26 mouse cellular contexts compared by ENCODE assay signal in the genomic region with DNA sequence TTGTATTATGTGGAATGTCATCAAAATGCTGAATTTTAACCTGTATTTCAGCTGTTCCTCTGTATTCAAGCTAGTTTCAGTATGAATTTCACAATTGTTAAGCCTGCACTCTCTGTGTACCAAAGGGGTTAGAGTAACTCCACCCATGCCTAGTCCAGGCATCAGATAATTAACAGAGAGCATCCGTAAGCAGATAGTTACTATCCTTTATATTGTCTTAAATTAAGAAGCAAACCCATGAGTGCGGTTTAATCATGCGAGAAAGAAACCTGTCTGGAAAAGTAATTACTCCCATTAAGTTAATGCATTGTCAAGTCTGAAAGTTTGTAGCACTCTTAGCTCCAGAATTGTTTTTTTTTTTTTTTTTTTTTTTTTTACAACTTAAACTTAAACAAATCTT.
"Had no signal": no experiment of that assay in that cellular context is flagged by ENCODE, and none has a peak within 500 bp of the region (broad histone marks: within the 10 kb centered on the region; RNA-seq: fewer than 3 reads in every experiment).

No protein-coding gene starts in this region.

- H3K36me3 ChIP-seq: heart, embryonic 10.5 days; heart, embryonic 12.5 days; hindbrain, embryonic 10.5 days; hindbrain, embryonic 12.5 days; intestine, embryonic 15.5 days; limb, embryonic 13.5 days; limb, embryonic 15.5 days; liver, embryonic 12.5 days had no signal

- H3K4me1 ChIP-seq: heart, embryonic 10.5 days; heart, embryonic 12.5 days; hindbrain, embryonic 10.5 days; hindbrain, embryonic 12.5 days; intestine, embryonic 15.5 days; limb, embryonic 13.5 days; limb, embryonic 15.5 days; liver, embryonic 12.5 days had no signal

- H3K9me3 ChIP-seq: heart, embryonic 10.5 days; heart, embryonic 12.5 days; hindbrain, embryonic 10.5 days; hindbrain, embryonic 12.5 days; intestine, embryonic 15.5 days; limb, embryonic 13.5 days; limb, embryonic 15.5 days; liver, embryonic 12.5 days had no signal

- ATAC-seq: hindbrain, embryonic 16.5 days; inflammation-experienced regulatory T-cells, adult 6 months; intestine, embryonic 15.5 days; intestine, postnatal 0 days; liver, embryonic 12.5 days had no signal

- H3K4me2 ChIP-seq: heart, embryonic 12.5 days; hindbrain, embryonic 12.5 days; hindbrain, embryonic 14.5 days; intestine, embryonic 15.5 days; limb, embryonic 13.5 days; limb, embryonic 15.5 days; liver, embryonic 12.5 days had no signal

- H3K27ac ChIP-seq: gastrocnemius, adult 2 months; heart, embryonic 10.5 days; hindbrain, embryonic 10.5 days; hindbrain, embryonic 12.5 days; hindbrain, embryonic 14.5 days; intestine, embryonic 15.5 days; layer of hippocampus, adult 2 months; left cerebral cortex, adult 2 months; limb, embryonic 13.5 days; limb, embryonic 15.5 days; liver, embryonic 12.5 days; liver, embryonic 14.5 days had no signal

- H3K9ac ChIP-seq: heart, embryonic 12.5 days; hindbrain, embryonic 12.5 days; hindbrain, embryonic 14.5 days; intestine, embryonic 15.5 days; limb, embryonic 13.5 days; limb, embryonic 15.5 days; liver, embryonic 12.5 days; liver, embryonic 14.5 days had no signal

- DNase-seq: gastrocnemius, adult 2 months; gastrocnemius, postnatal 10 days; gastrocnemius, postnatal 25 days; heart, adult 18-20 months; heart, postnatal 10 days; heart, postnatal 4 days; kidney, adult 18-20 months; kidney, adult 8-10 months; kidney, postnatal 25 days; kidney, postnatal 4 days; left cerebral cortex, postnatal 4 days had no signal

- H3K4me3 ChIP-seq: gastrocnemius, adult 2 months; heart, embryonic 10.5 days; heart, embryonic 12.5 days; hindbrain, embryonic 10.5 days; hindbrain, embryonic 12.5 days; intestine, embryonic 15.5 days; layer of hippocampus, adult 2 months; left cerebral cortex, adult 2 months; limb, embryonic 13.5 days; limb, embryonic 15.5 days; liver, embryonic 12.5 days had no signal

- H3K27me3 ChIP-seq: heart, embryonic 12.5 days; hindbrain, embryonic 12.5 days; intestine, embryonic 15.5 days; limb, embryonic 13.5 days; limb, embryonic 15.5 days; liver, embryonic 12.5 days had no signal
